Mouse (Mus musculus) liver, embryonic 13.5 days (tissue): ENCODE data around the gene Gtf3c1. TPM values are rescaled to one million over a fixed set of nuclear protein-coding genes. Genes with fewer than 3 reads are reported as not detected.

Experiments used
- ATAC-seq: fragments of 200-750 bp; cut with Nextera tagmentation; 2 replicates; pipeline ENCODE4 v1.8.0; 2017; ENCODE audit warnings: low read depth, mild to moderate bottlenecking, moderate number of reproducible peaks, moderate library complexity
- DNase-seq: peaks from one replicate; pipeline ENCODE4 v3.0.0; 2022
- H3K27ac ChIP-seq: fragments of 300-500 bp; sonication (generic); 2 replicates; pipeline ENCODE4 v1.5.1; 2015; ENCODE audit warnings: moderate library complexity, mild to moderate bottlenecking, inconsistent platforms
- H3K27me3 ChIP-seq: fragments of 300-500 bp; sonication (generic); 2 replicates; pipeline ENCODE4 v1.6.1; 2015; ENCODE audit warnings: mild to moderate bottlenecking, inconsistent platforms
- H3K36me3 ChIP-seq: fragments of 300-500 bp; sonication (generic); 2 replicates; pipeline ENCODE4 v1.6.1; 2015; ENCODE audit warnings: mild to moderate bottlenecking, inconsistent platforms
- H3K4me1 ChIP-seq: fragments of 300-500 bp; sonication (generic); replicated peaks from 2 replicates; pipeline ENCODE4 v1.6.1; 2015; ENCODE audit warnings: inconsistent platforms
- H3K4me2 ChIP-seq: fragments of 300-500 bp; sonication (generic); 2 replicates; pipeline ENCODE4 v1.6.1; 2015; ENCODE audit warnings: inconsistent platforms, mild to moderate bottlenecking, moderate library complexity
- H3K4me3 ChIP-seq: fragments of 300-500 bp; sonication (generic); replicated peaks from 2 replicates; pipeline ENCODE4 v1.5.1; 2015; ENCODE audit warnings: mild to moderate bottlenecking, inconsistent platforms
- H3K9ac ChIP-seq: fragments of 300-500 bp; sonication (generic); 2 replicates; pipeline ENCODE4 v1.6.1; 2015; ENCODE audit warnings: mild to moderate bottlenecking, inconsistent platforms
- H3K9me3 ChIP-seq: fragments of 300-500 bp; sonication (generic); replicated peaks from 2 replicates; pipeline ENCODE4 v1.6.1; 2016; ENCODE audit warnings: inconsistent platforms
- WGBS: fragments of 180-500 bp; shearing (Covaris S2); methylation state at CpG from one replicate; pipeline ENCODE4 v1.1.7; 2015; ENCODE audit not compliant: insufficient replicate concordance; 5-methylcytosine and 5-hydroxymethylcytosine counted together
- polyA plus RNA-seq: library from polyadenylated mRNA; unstranded; fragments of >200 nt; fragmentation: Nextera tagmentation; extraction: Ambion mirVana; gene quantifications from 2 replicates; pipeline ENCODE4 v1.2.1, GENCODE M21; 2015

The Gtf3c1 gene
- polyA plus RNA-seq, 1 experiment from 2014 or later: 7.1 TPM

- Histone ChIP-seq H3K4me1 (no peaks in the 10 kb centered on the region), H3K4me2 (no peak overlapping the region), H3K27ac (no peak overlapping the region), H3K9me3 (no peaks in the 10 kb centered on the region), H3K4me3 (no peak overlapping the region), H3K36me3 (no peaks in the 10 kb centered on the region), H3K9ac (no peak overlapping the region), H3K27me3 (no peaks in the 10 kb centered on the region)
- DNase-seq (no peak), ATAC-seq (no peak)
- WGBS: 66% methylated on average over 7 of the region's 7 CpGs
Observed at GRCm38 (mm10) chr7:125615453-125615852, 92.1 kb downstream of the Gtf3c1 start.

GRCm38 (mm10) chr7:125613579-125613978 is 94.0 kb downstream of the Gtf3c1 start:
- H3K27ac ChIP-seq: no peak overlapping the region
- H3K36me3 ChIP-seq: no peaks in the 10 kb centered on the region
- no peak for ATAC-seq
- no peaks in the 10 kb centered on the region for H3K4me1 ChIP-seq
- 57% methylated on average over 5 of the region's 5 CpGs for WGBS
- no peaks in the 10 kb centered on the region for H3K9me3 ChIP-seq
- H3K4me2 ChIP-seq: no peak overlapping the region
- no peak overlapping the region for H3K9ac ChIP-seq
- no peaks in the 10 kb centered on the region for H3K27me3 ChIP-seq
- no peak for DNase-seq
- H3K4me3 ChIP-seq: no peak overlapping the region

- 68% methylated on average over 4 of the region's 4 CpGs for WGBS
- no peaks in the 10 kb centered on the region for H3K9me3 ChIP-seq
- ATAC-seq (no peak), DNase-seq (no peak)
- H3K4me1 ChIP-seq: peaks cover 5% of the 10 kb centered on the region
- H3K36me3 ChIP-seq: no peaks in the 10 kb centered on the region
- no peak overlapping the region for H3K9ac ChIP-seq
- no peak overlapping the region for H3K27ac ChIP-seq
- H3K4me3 ChIP-seq: no peak overlapping the region
- no peaks in the 10 kb centered on the region for H3K27me3 ChIP-seq
- no peak overlapping the region for H3K4me2 ChIP-seq
Observed at GRCm38 (mm10) chr7:125608183-125608688, 99.3 kb downstream of the Gtf3c1 start.

GRCm38 (mm10) chr7:125607384-125608182 is 100.0 kb downstream of the Gtf3c1 start:
- Histone ChIP-seq H3K36me3 (no peaks in the 10 kb centered on the region), H3K4me2 (no peak overlapping the region), H3K27ac (no peak overlapping the region), H3K9ac (no peak overlapping the region), H3K4me1 (peaks cover 10% of the 10 kb centered on the region), H3K9me3 (no peaks in the 10 kb centered on the region), H3K27me3 (no peaks in the 10 kb centered on the region), H3K4me3 (no peak overlapping the region)
- ATAC-seq (no peak), DNase-seq (no peak)
- WGBS: 25% methylated on average over 6 of the region's 6 CpGs

- DNase-seq: no peak
- H3K27me3 ChIP-seq: 0 out of 2 replicates have a peak, but pooled peaks cover 5% of the 10 kb centered on the region
- H3K4me2 ChIP-seq: no peak overlapping the region
- no peak overlapping the region for H3K9ac ChIP-seq
- no peak overlapping the region for H3K27ac ChIP-seq
- H3K36me3 ChIP-seq: no peaks in the 10 kb centered on the region
- no peaks in the 10 kb centered on the region for H3K9me3 ChIP-seq
- peaks cover 15% of the 10 kb centered on the region for H3K4me1 ChIP-seq
- ATAC-seq: no peak
- WGBS: 78% methylated on average over 2 of the region's 2 CpGs
- no peak overlapping the region for H3K4me3 ChIP-seq
Observed at GRCm38 (mm10) chr7:125606265-125607164, 101.1 kb downstream of the Gtf3c1 start.

- no peak overlapping the region for H3K9ac ChIP-seq
- H3K4me2 ChIP-seq: 0 out of 2 replicates have a peak overlapping the region, but pooled peaks have one; percentile 7
- H3K4me3 ChIP-seq: no peak overlapping the region
- no peaks in the 10 kb centered on the region for H3K36me3 ChIP-seq
- DNase-seq: no peak
- H3K4me1 ChIP-seq: peaks cover 22% of the 10 kb centered on the region
- 44% methylated on average over 4 of the region's 4 CpGs for WGBS
- no peak for ATAC-seq
- H3K27me3 ChIP-seq: peaks cover 10% of the 10 kb centered on the region; the same call in 1 of the 2 replicates
- no peak overlapping the region for H3K27ac ChIP-seq
- H3K9me3 ChIP-seq: no peaks in the 10 kb centered on the region
Observed at GRCm38 (mm10) chr7:125605725-125606139, 101.8 kb downstream of the Gtf3c1 start.

GRCm38 (mm10) chr7:125604362-125605319 is 102.9 kb downstream of the Gtf3c1 start:
- Histone ChIP-seq H3K4me3 (no peak overlapping the region), H3K27me3 (peaks cover 10% of the 10 kb centered on the region; the same call in 1 of the 2 replicates), H3K4me2 (no peak overlapping the region), H3K9me3 (no peaks in the 10 kb centered on the region), H3K9ac (no peak overlapping the region), H3K27ac (no peak overlapping the region), H3K36me3 (no peaks in the 10 kb centered on the region), H3K4me1 (peaks cover 22% of the 10 kb centered on the region)
- DNase-seq (no peak), ATAC-seq (no peak)
- WGBS: 64% methylated on average over 12 of the region's 12 CpGs

GRCm38 (mm10) chr7:125603185-125603631 is 104.4 kb downstream of the Gtf3c1 start, which contains the start of gene Il21r:
TSS of gene Il21r (plus strand) at chr7:125603429.
- peak; percentile 39; the same call in 1 of the 2 replicates for ATAC-seq
- Histone ChIP-seq H3K27ac (no peak within 1 kb of the TSS), H3K4me1 (peaks cover 22% of the 10 kb centered on the region), H3K9me3 (no peaks in the 10 kb centered on the region), H3K4me2 (peak within 1 kb of the TSS; percentile 13; the same call in 1 of the 2 replicates), H3K36me3 (no peaks in the 10 kb centered on the region), H3K4me3 (no peak within 1 kb of the TSS), H3K9ac (no peak within 1 kb of the TSS), H3K27me3 (peaks cover 10% of the 10 kb centered on the region; the same call in 1 of the 2 replicates)
- DNase-seq: no peak
- 19% methylated on average over 11 of the region's 11 CpGs for WGBS

- 52% methylated on average over 11 of the region's 11 CpGs for WGBS
- Histone ChIP-seq H3K27ac (no peak overlapping the region), H3K4me3 (no peak overlapping the region), H3K9ac (no peak overlapping the region), H3K9me3 (no peaks in the 10 kb centered on the region), H3K4me2 (no peak overlapping the region), H3K36me3 (no peaks in the 10 kb centered on the region), H3K4me1 (peaks cover 22% of the 10 kb centered on the region), H3K27me3 (peaks cover 10% of the 10 kb centered on the region; the same call in 1 of the 2 replicates)
- no peak; the same call in 1 of the 2 replicates for ATAC-seq
- DNase-seq: no peak
Observed at GRCm38 (mm10) chr7:125601821-125602448, 105.6 kb downstream of the Gtf3c1 start.

GRCm38 (mm10) chr7:125601280-125601670 is 106.3 kb downstream of the Gtf3c1 start:
- 44% methylated on average over 6 of the region's 6 CpGs for WGBS
- no peak for DNase-seq

More at GRCm38 (mm10) chr7:125601280-125601670, 106.3 kb downstream of the Gtf3c1 start:
- Histone ChIP-seq H3K4me3 (no peak overlapping the region), H3K36me3 (no peaks in the 10 kb centered on the region), H3K27ac (peak overlapping the region; percentile 58), H3K4me2 (no peak overlapping the region), H3K27me3 (peaks cover 10% of the 10 kb centered on the region; the same call in 1 of the 2 replicates), H3K9ac (no peak overlapping the region), H3K9me3 (no peaks in the 10 kb centered on the region), H3K4me1 (peaks cover 22% of the 10 kb centered on the region)
- no peak for ATAC-seq
